Mouse (Mus musculus) olfactory bulb, adult 2 months (tissue): ENCODE results near the gene Prex1. TPM values are rescaled to one million over a fixed set of nuclear protein-coding genes. Genes with fewer than 3 reads are reported as not detected.

Experiments used
- H3K27ac ChIP-seq: fragments of 200-500 bp; 2 replicates; pipeline ENCODE4 v1.5.1; 2012; ENCODE audit warnings: low read depth, low read length; ENCODE audit not compliant: insufficient read depth
- H3K4me1 ChIP-seq: fragments of 200-500 bp; 2 replicates; pipeline ENCODE4 v1.6.1; 2012; ENCODE audit warnings: low read length; ENCODE audit not compliant: control insufficient read depth, insufficient read depth
- H3K4me3 ChIP-seq: fragments of 200-500 bp; 2 replicates; pipeline ENCODE4 v1.5.1; 2012; ENCODE audit warnings: mild to moderate bottlenecking, low read depth, low read length, moderate library complexity; ENCODE audit not compliant: insufficient read depth
- CTCF ChIP-seq: fragments of 200-500 bp; IDR thresholded peaks from 2 replicates; pipeline ENCODE4 v1.5.1; 2012; ENCODE audit warnings: low read depth, mild to moderate bottlenecking, low read length, moderate library complexity; ENCODE audit not compliant: insufficient read depth
- POLR2A ChIP-seq: fragments of 200-500 bp; IDR thresholded peaks from 2 replicates; pipeline ENCODE4 v1.6.1; 2012; ENCODE audit warnings: mild to moderate bottlenecking, low read depth, low read length, moderate library complexity; ENCODE audit not compliant: insufficient read depth
- WGBS: fragments of 180-500 bp; shearing (Covaris S2); methylation state at CpG from one replicate; pipeline ENCODE4 v1.1.7; 2018; 5-methylcytosine and 5-hydroxymethylcytosine counted together
- polyA plus RNA-seq: library from polyadenylated mRNA; stranded (reverse); fragments of >200 nt; gene quantifications from 2 replicates; pipeline ENCODE4 v1.2.4, GENCODE M21; 2012; ENCODE audit warnings: low replicate concordance; ENCODE audit not compliant: missing spikeins, insufficient read depth, insufficient read length

The Prex1 gene
- polyA plus RNA-seq, 1 experiment, result not detected

DNA sequence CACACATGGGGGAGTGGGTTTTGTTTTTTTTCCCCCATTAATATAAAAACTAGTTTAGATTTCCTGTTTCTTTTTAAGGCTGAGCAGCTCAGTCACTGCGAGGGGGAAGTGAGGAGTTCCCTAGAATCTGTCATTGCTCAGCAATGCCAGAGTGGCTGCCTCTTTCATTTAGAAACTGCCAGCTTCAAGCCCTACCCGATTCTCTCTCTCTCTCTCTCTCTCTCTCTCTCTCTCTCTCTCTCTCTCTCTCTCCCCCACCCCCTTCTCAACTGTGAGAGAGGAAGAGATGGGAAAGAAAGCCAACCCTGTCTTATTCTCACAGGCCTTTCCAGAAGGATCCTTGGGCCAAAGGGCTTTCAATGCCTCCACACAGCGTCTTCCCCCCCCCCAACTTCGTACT is 1.3 kb downstream of the Prex1 start:
- 22% methylated on average over 4 of the region's 4 CpGs for WGBS

DNA sequence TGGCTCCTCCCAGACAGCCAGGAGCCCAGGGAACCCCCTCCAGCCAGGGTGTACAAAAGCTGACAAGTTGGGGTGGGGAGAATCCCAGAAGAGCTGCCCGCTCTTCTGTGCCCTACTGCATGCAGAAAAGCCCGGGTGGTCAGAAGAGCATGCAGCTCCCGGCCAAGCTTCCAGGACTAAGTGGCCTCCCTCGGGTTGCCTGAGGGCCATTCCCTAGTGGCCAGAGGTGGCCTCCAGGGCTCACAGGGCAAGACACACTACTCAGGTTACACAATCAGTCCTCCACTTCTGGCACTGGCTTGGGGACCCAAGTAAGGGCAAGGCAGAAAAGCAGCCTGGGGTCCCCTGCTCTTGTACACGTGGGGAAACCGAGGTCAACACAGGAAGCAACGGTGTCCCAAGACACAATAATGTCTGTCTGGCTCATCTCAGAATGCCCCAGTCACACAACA is 1.9 kb downstream of the Prex1 start:
- peak overlapping the region; percentile 8; the same call in 1 of the 2 replicates for H3K27ac ChIP-seq
- peaks cover 24% of the 10 kb centered on the region for H3K4me1 ChIP-seq
- no peak for TF ChIP-seq CTCF
- no peak for TF ChIP-seq POLR2A
- 57% methylated on average over 7 of the region's 7 CpGs for WGBS
- peak overlapping the region; percentile 4; the same call in 1 of the 2 replicates for H3K4me3 ChIP-seq

More for the DNA sequence above, 1.3 kb downstream of the Prex1 start:
- Histone ChIP-seq H3K4me3 (peak overlapping the region; percentile 68), H3K4me1 (peaks cover 24% of the 10 kb centered on the region), H3K27ac (no peak overlapping the region)
- no peak for TF ChIP-seq CTCF
- no peak for TF ChIP-seq POLR2A

DNA sequence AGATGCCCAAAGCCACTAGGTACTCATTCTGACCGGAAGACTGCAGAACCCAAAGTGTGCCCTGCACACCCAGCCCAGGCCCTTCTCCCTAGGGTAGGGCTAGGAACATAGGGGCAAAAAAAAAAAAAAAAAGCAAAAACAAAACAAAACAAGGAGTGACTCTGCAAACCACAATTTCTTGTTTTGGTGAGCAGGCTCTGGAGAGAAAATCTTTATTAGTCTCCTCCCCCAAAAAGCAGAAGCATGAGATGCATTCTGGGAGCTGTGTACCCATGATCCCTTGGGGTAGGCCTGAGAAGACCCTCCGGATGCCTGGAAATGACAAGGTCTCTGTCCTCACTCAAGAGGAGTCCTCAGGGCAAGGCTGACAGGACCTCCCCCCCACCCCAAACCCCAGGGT is 3.7 kb downstream of the Prex1 start:
- no peak for TF ChIP-seq CTCF
- no peak for TF ChIP-seq POLR2A
- 72% methylated on average over 2 of the region's 2 CpGs for WGBS
- Histone ChIP-seq H3K27ac (no peak overlapping the region), H3K4me3 (no peak overlapping the region), H3K4me1 (peaks cover 24% of the 10 kb centered on the region)

DNA sequence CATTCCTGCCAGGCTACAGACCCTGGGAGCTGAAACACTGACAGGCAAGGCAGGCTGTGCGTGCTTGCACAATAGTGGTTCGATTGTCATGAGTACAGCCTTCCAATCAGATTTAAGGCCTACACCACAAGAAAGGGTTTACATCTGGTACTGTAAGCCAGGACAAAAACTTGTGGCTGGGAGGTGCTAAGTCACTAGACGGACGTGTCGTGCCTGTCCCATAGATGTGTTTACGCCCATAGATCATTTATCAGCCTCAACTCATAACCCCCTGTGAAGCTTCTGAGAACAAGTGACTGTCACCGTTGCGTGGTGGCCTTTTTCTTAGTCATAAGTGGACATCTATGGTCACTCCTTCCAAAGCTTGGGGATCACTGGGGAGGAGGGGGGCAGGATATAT is 5.3 kb downstream of the Prex1 start:
- 90% methylated on average over 8 of the region's 8 CpGs for WGBS
- H3K27ac ChIP-seq, result no peak overlapping the region
- TF ChIP-seq POLR2A, result no peak
- TF ChIP-seq CTCF, result no peak
- no peak overlapping the region for H3K4me3 ChIP-seq
- H3K4me1 ChIP-seq, result peaks cover 18% of the 10 kb centered on the region

DNA sequence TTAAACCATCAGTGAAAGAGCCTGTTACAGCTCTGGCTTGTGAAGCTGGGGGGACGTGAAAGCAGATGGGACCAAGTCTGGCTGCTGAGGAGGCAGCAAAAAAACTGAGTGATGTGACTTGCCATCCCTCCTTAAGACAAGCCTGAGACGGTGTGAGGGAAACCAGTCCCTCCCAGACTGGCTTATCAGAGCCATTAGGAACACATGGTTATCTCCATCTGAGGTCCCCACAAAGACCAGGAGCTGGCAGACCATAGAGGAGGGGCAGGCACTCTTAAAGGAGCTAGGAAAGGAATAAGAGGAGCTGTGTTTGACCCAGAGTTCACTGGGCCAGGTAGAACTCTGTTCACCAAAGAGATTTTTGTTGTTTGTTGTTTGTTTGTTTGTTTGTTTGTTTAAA is 7.1 kb downstream of the Prex1 start:
- 83% methylated on average over 2 of the region's 2 CpGs for WGBS
- Histone ChIP-seq H3K4me3 (no peak overlapping the region), H3K27ac (no peak overlapping the region), H3K4me1 (peaks cover 11% of the 10 kb centered on the region)
- no peak for TF ChIP-seq CTCF

DNA sequence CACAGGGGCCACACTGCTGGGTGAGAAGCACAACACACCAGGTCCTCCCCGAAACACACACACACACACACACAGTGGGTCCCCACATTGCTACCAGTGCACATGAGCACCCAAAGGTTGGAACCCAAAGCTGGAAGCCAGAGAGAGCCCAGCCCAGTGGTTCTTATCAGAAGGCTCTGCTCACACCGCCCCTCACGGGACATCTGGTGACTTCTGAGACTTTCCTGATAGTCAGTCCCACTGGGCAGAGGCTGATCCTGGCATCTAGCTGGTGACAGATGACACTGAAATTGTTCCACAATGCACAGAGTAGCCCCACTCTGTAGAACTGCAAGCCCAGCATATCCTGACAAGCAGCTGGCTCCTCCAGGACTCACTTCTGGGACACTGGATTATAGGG is 10.1 kb downstream of the Prex1 start:
- TF ChIP-seq CTCF (no peak), POLR2A (no peak)
- WGBS, result 89% methylated on average over 3 of the region's 3 CpGs
- Histone ChIP-seq H3K27ac (no peak overlapping the region), H3K4me3 (no peak overlapping the region), H3K4me1 (peaks cover 5% of the 10 kb centered on the region)

DNA sequence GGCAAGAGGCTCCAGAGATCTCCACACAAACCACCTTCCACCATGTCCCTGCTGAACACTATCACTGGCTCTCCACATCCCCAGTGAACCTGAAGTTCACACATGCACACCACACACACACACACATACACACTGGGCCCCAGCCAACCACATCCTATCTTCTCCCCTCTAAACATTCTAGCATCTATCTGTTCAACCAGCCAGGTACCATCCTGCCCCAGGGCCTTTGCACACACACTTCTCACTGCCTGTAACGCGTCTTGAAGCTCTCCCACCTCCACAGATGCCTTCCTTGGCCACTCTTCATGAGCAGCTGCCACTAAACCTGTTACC is 11.6 kb downstream of the Prex1 start:
- 100% methylated on average over 2 of the region's 2 CpGs for WGBS
- Histone ChIP-seq H3K27ac (no peak overlapping the region), H3K4me1 (peaks cover 15% of the 10 kb centered on the region), H3K4me3 (no peak overlapping the region)
- TF ChIP-seq CTCF (no peak), POLR2A (no peak)

DNA sequence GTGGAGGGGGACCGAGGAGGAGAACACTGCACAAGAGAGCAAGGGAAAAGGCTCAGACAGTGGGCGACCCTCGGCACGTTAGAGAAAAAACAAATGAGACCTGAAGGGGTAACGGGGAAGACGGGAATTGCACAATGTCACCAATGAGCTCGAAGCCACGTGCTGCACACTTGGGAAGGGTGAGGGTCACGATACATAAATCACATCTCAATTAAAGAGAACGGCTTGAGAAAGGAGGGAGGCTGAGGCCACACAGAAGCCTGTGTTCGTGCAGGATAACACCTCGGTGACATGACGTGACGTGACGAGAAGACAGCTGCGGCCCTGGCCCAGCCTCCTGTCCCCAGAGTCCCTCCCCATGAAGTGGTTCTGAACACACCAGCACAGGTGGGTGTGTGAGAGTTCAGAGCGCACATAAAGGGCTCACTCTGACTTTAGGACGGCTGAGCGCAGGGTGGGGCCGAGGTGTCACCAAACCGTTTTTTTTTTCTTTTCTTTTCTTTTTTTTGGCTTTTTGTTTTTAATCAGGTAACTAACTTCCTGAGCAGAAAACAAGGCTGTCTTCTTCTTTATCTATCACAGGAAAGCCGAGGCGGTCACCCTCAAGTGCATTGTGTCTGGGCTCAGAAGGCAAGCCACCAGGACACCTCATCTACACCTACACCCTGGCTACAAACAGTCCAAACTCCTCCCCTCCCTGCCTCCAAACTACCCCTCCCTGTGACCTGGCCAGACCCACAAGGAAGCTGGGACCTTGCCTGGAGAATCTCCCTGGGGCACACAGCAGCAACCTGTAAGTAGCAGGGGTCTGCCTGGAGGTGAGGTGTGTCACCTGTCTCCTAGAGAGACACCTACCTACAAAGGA is 12.2 kb downstream of the Prex1 start:
- peaks cover 15% of the 10 kb centered on the region for H3K4me1 ChIP-seq
- no peak overlapping the region for H3K4me3 ChIP-seq
- WGBS, result 78% methylated on average over 23 of the region's 23 CpGs
- no peak for TF ChIP-seq CTCF
- no peak for TF ChIP-seq POLR2A
- H3K27ac ChIP-seq, result no peak overlapping the region

DNA sequence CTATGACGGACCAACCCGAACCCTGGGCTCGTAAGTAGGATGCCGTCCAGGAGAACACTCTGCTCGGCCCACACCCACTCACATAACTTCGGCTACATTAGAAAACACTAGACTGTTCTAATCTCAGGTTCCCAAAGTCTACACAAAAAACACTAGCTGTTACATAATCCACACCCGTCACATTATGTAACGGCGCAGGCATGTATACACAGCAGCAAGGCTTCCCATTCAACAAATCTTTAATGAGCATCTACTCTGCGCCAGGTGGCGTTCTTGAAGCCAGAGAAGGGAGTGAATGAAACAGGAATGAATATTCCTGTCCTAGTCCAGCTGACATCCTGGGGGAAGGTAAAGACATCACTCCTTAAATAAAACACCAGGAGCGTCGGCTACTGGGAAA is 12.9 kb downstream of the Prex1 start:
- Histone ChIP-seq H3K4me1 (peaks cover 15% of the 10 kb centered on the region), H3K27ac (no peak overlapping the region), H3K4me3 (no peak overlapping the region)
- 77% methylated on average over 13 of the region's 13 CpGs for WGBS
- no peak for TF ChIP-seq POLR2A
- no peak for TF ChIP-seq CTCF
